Mouse (Mus musculus) cortical plate, adult 2 months (tissue): ENCODE measurements at regions not wholly inside any gene's neighbourhood (a gene's known extent, or its start where the extent isn't known, plus 50 kb on each side); places are given as distances from the start of the nearest gene placed in this dataset.

Source experiments
- CTCF ChIP-seq: fragments of 200-500 bp; IDR thresholded peaks from 2 replicates; pipeline ENCODE4 v1.5.1; 2011; ENCODE audit warnings: mild to moderate bottlenecking, control low read depth, low read length; ENCODE audit not compliant: insufficient read depth; ENCODE audit errors: extremely low read depth
- POLR2A ChIP-seq: fragments of 200-500 bp; IDR thresholded peaks from 2 replicates; pipeline ENCODE4 v1.6.1; 2011; ENCODE audit warnings: mild to moderate bottlenecking, low read length, control low read depth; ENCODE audit not compliant: insufficient read depth; ENCODE audit errors: extremely low read depth

- peak; percentile 83 for TF ChIP-seq CTCF
- TF ChIP-seq POLR2A = no peak
These were observed 54.5 kb upstream of the Otud4 start for GRCm38 (mm10) chr8:79584966-79585365.
